Mouse (Mus musculus): ENCODE results near the gene Zfp367. TPM values are rescaled to one million over a fixed set of nuclear protein-coding genes. Genes with fewer than 3 reads are reported as not detected.
A peak's percentile ranks its signal among the peaks of the same experiment; 100 is the strongest.

The Zfp367 gene
- total RNA-seq, 1 experiment from 2014 or later, result 71.5 TPM

GRCm38 (mm10) chr13:64098992-64099391, 54.0 kb downstream of the Zfp367 start:
- ATAC-seq (replicated peaks; ENCODE audit: low read depth, poor library complexity, severe bottlenecking), result peak; percentile 59; the same call in 1 of the 2 replicates

DNA sequence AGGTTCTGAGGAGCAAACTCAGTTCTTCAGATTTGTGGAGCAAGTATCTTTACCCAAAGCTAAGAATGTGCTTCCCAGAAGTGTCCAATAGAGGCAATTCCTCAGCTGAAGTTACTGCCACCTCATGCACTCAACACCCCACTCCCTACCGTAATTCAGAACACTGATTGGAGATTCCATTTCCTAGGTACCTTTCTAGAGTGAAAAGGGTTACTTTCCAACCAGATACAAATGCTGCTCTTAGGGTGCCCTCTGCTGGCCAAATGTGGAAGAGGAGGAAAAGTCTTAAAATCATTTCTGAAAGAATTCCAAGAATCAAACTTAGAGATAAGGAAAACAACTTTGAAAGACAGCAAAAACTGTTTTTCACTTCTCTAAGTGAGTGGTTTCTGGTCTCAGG, 59.7 kb downstream of the Zfp367 start:
- peak; percentile 74 for ATAC-seq (replicated peaks; ENCODE audit: low read depth, poor library complexity, severe bottlenecking)

GRCm38 (mm10) chr13:64092752-64093151, 60.2 kb downstream of the Zfp367 start:
- ATAC-seq (replicated peaks; ENCODE audit: low read depth, poor library complexity, severe bottlenecking), result no peak

DNA sequence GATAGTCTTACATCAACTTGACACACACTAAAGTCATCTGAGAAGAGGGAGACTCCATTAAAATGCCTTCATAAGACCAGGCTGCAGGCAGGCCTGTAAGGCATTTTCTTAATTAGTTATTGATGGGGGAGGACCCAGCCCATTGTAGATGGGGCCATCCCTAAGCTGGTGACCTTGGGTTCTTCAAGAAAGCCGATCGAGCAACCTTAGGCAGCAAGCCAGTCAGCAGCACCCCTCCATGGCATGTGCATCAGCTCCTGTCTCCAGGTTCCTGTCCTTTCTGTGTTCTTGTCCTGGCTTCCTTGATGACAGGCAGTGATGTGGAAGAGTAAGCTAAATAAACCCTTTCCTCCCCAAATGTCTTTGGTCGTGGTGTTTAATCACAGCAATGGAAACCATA, 60.9 kb downstream of the Zfp367 start:
- ATAC-seq (replicated peaks; ENCODE audit: low read depth, poor library complexity, severe bottlenecking), result no peak

- ATAC-seq (replicated peaks; ENCODE audit: low read depth, poor library complexity, severe bottlenecking), result no peak
Measured at GRCm38 (mm10) chr13:64091006-64091405, 62.0 kb downstream of the Zfp367 start.

GRCm38 (mm10) chr13:64090278-64090677, 62.7 kb downstream of the Zfp367 start:
- no peak for ATAC-seq (replicated peaks; ENCODE audit: low read depth, poor library complexity, severe bottlenecking)

- no peak for ATAC-seq (replicated peaks; ENCODE audit: low read depth, poor library complexity, severe bottlenecking)
Measured at GRCm38 (mm10) chr13:64089130-64089529, 63.9 kb downstream of the Zfp367 start, which contains the start of gene Hsd17b3. Gene Hsd17b3 (minus strand): TSS chr13:64089230.

DNA sequence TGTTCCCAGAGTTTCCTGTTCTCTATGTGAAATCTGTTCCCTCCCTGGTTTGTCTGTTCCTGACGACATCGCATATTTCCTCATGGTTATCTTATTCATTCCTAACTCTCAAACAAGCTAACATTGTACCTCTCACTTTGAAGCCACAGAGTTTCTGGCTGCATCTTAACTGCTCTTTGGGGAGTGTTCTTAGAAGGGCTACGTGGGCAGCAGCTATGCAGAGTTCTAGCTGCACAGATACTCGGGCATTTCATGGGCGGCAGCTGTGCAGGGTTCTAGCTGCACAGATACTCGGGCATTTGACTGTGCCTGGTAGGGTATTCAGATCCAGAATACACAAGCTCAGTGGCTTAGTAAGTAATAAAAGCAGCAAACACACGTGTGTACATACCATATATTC, 64.9 kb downstream of the Zfp367 start:
- no peak for ATAC-seq (replicated peaks; ENCODE audit: low read depth, poor library complexity, severe bottlenecking)

GRCm38 (mm10) chr13:64086036-64086435, 67.0 kb downstream of the Zfp367 start:
- ATAC-seq (replicated peaks; ENCODE audit: low read depth, poor library complexity, severe bottlenecking), result no peak

- ATAC-seq (replicated peaks; ENCODE audit: low read depth, poor library complexity, severe bottlenecking), result no peak
Measured at GRCm38 (mm10) chr13:64083331-64083730, 69.7 kb downstream of the Zfp367 start.

Other genes with a start within 250 kb of the Zfp367 start
- not detected in 2 replicates for gene Hsd17b3, start 64.0 kb downstream of the Zfp367 start, total RNA-seq (2017)
- gene Slc35d2, start 23.8 kb downstream of the Zfp367 start, total RNA-seq (2017), result 4.6 and 6.5 TPM in 2 replicates
- 3.3 and 3.5 TPM in 2 replicates for gene Habp4, start 8.6 kb upstream of the Zfp367 start, total RNA-seq (2017)
- 1.4 and 2.7 TPM in 2 replicates for gene Cdc14b, start 122.1 kb upstream of the Zfp367 start, total RNA-seq (2017)
- gene Aaed1, start 159.5 kb upstream of the Zfp367 start, total RNA-seq (2017), result 47.8 and 48.7 TPM in 2 replicates
- 52.0 and 75.0 TPM in 2 replicates for gene Ctsl, start 217.7 kb upstream of the Zfp367 start, total RNA-seq (2017)

Data from common myeloid progenitor, adult 5-6 weeks (primary cell).